Mouse (Mus musculus) forebrain, embryonic 12.5 days (tissue): Measurements from ENCODE around the gene Trappc6a. TPM values are rescaled to one million over a fixed set of nuclear protein-coding genes. Genes with fewer than 3 reads are reported as not detected.

Source experiments
- ATAC-seq: fragments of 200-750 bp; cut with Nextera tagmentation; 2 replicates; pipeline ENCODE4 v1.8.0; 2017; ENCODE audit warnings: moderate TSS enrichment; ENCODE audit not compliant: low FRiP score
- H3K27ac ChIP-seq: fragments of 300-500 bp; sonication (generic); 2 replicates; pipeline ENCODE4 v1.5.1; 2016; ENCODE audit warnings: mild to moderate bottlenecking
- H3K27me3 ChIP-seq: fragments of 300-500 bp; sonication (generic); 2 replicates; pipeline ENCODE4 v1.6.1; 2016; ENCODE audit warnings: mild to moderate bottlenecking
- H3K36me3 ChIP-seq: fragments of 300-500 bp; sonication (generic); replicated peaks from 2 replicates; pipeline ENCODE4 v1.6.1; 2016; ENCODE audit warnings: mild to moderate bottlenecking
- H3K4me1 ChIP-seq: fragments of 300-500 bp; sonication (generic); 2 replicates; pipeline ENCODE4 v1.6.1; 2016
- H3K4me2 ChIP-seq: fragments of 300-500 bp; sonication (generic); 2 replicates; pipeline ENCODE4 v1.6.1; 2016; ENCODE audit warnings: mild to moderate bottlenecking, moderate library complexity
- H3K4me3 ChIP-seq: fragments of 300-500 bp; sonication (generic); replicated peaks from 2 replicates; pipeline ENCODE4 v1.5.1; 2016; ENCODE audit warnings: mild to moderate bottlenecking
- H3K9ac ChIP-seq: fragments of 300-500 bp; sonication (generic); 2 replicates; pipeline ENCODE4 v1.6.1; 2016; ENCODE audit warnings: mild to moderate bottlenecking
- H3K9me3 ChIP-seq: fragments of 300-500 bp; sonication (generic); 2 replicates; pipeline ENCODE4 v1.6.1; 2016
- WGBS: fragments of 180-500 bp; shearing (Covaris S2); methylation state at CpG from one replicate; pipeline ENCODE4 v1.1.7; 2016; 5-methylcytosine and 5-hydroxymethylcytosine counted together
- polyA plus RNA-seq: library from polyadenylated mRNA; unstranded; fragments of >200 nt; fragmentation: Nextera tagmentation; extraction: Ambion mirVana; gene quantifications from 2 replicates; pipeline ENCODE4 v1.2.1, GENCODE M21; 2016

Trappc6a gene
- polyA plus RNA-seq, 1 experiment from 2014 or later, result 43.6 TPM

GRCm38 (mm10) chr7:19540771-19541566 lies 32.8 kb downstream of the Trappc6a start:
- no peak for ATAC-seq
- no peaks in the 10 kb centered on the region for H3K27me3 ChIP-seq
- H3K27ac ChIP-seq, result peak overlapping the region; percentile 63; the same call in 1 of the 2 replicates
- H3K4me2 ChIP-seq, result no peak overlapping the region
- 98% methylated on average over 2 of the region's 2 CpGs for WGBS
- no peak overlapping the region for H3K4me3 ChIP-seq
- no peaks in the 10 kb centered on the region for H3K36me3 ChIP-seq
- peaks cover 22% of the 10 kb centered on the region for H3K4me1 ChIP-seq
- H3K9me3 ChIP-seq, result no peaks in the 10 kb centered on the region
- no peak overlapping the region for H3K9ac ChIP-seq

GRCm38 (mm10) chr7:19541681-19542154 lies 33.5 kb downstream of the Trappc6a start:
- Histone ChIP-seq H3K27ac (peak overlapping the region; percentile 63; the same call in 1 of the 2 replicates), H3K9me3 (no peaks in the 10 kb centered on the region), H3K4me1 (peaks cover 22% of the 10 kb centered on the region), H3K9ac (no peak overlapping the region), H3K4me2 (no peak overlapping the region; the same call in 1 of the 2 replicates), H3K27me3 (no peaks in the 10 kb centered on the region), H3K36me3 (no peaks in the 10 kb centered on the region), H3K4me3 (no peak overlapping the region)
- 72% methylated on average over 7 of the region's 7 CpGs for WGBS
- peak; percentile 63; the same call in 1 of the 2 replicates for ATAC-seq

- H3K4me1 ChIP-seq, result peaks cover 22% of the 10 kb centered on the region
- H3K27me3 ChIP-seq, result no peaks in the 10 kb centered on the region
- H3K9me3 ChIP-seq, result no peaks in the 10 kb centered on the region
- peak overlapping the region; percentile 1; the same call in 1 of the 2 replicates for H3K4me2 ChIP-seq
- no peaks in the 10 kb centered on the region for H3K36me3 ChIP-seq
- ATAC-seq, result peak; percentile 86
- no peak overlapping the region for H3K4me3 ChIP-seq
- WGBS, result 52% methylated on average over 8 of the region's 8 CpGs
- H3K27ac ChIP-seq, result peak overlapping the region; percentile 63
- H3K9ac ChIP-seq, result no peak overlapping the region
Observed at GRCm38 (mm10) chr7:19542155-19542691, 34.0 kb downstream of the Trappc6a start.

GRCm38 (mm10) chr7:19543584-19543983 lies 35.4 kb downstream of the Trappc6a start:
- no peak for ATAC-seq

GRCm38 (mm10) chr7:19546007-19546406 lies 37.8 kb downstream of the Trappc6a start:
- H3K27me3 ChIP-seq, result no peaks in the 10 kb centered on the region
- ATAC-seq, result no peak
- H3K4me2 ChIP-seq, result no peak overlapping the region
- H3K4me1 ChIP-seq, result peaks cover 25% of the 10 kb centered on the region
- no peak overlapping the region for H3K4me3 ChIP-seq
- 80% methylated on average over 3 of the region's 3 CpGs for WGBS
- H3K27ac ChIP-seq, result no peak overlapping the region
- no peaks in the 10 kb centered on the region for H3K9me3 ChIP-seq
- H3K9ac ChIP-seq, result no peak overlapping the region
- H3K36me3 ChIP-seq, result no peaks in the 10 kb centered on the region

More at GRCm38 (mm10) chr7:19543584-19543983, 35.4 kb downstream of the Trappc6a start:
- Histone ChIP-seq H3K9ac (no peak overlapping the region), H3K4me2 (no peak overlapping the region), H3K27me3 (no peaks in the 10 kb centered on the region), H3K36me3 (no peaks in the 10 kb centered on the region), H3K4me3 (no peak overlapping the region), H3K27ac (no peak overlapping the region), H3K4me1 (peaks cover 29% of the 10 kb centered on the region), H3K9me3 (no peaks in the 10 kb centered on the region)
- 57% methylated on average over 6 of the region's 6 CpGs for WGBS

- H3K9ac ChIP-seq, result no peak overlapping the region
- 70% methylated on average over 2 of the region's 2 CpGs for WGBS
- H3K4me3 ChIP-seq, result no peak overlapping the region
- ATAC-seq, result no peak
- peaks cover 12% of the 10 kb centered on the region for H3K4me1 ChIP-seq
- peaks cover 2% of the 10 kb centered on the region for H3K36me3 ChIP-seq
- H3K27ac ChIP-seq, result no peak overlapping the region
- no peak overlapping the region for H3K4me2 ChIP-seq
- H3K9me3 ChIP-seq, result no peaks in the 10 kb centered on the region
- H3K27me3 ChIP-seq, result no peaks in the 10 kb centered on the region
Observed at GRCm38 (mm10) chr7:19547344-19547969, 39.3 kb downstream of the Trappc6a start.

GRCm38 (mm10) chr7:19549394-19549793 lies 41.2 kb downstream of the Trappc6a start:
- Histone ChIP-seq H3K27me3 (no peaks in the 10 kb centered on the region), H3K9ac (no peak overlapping the region), H3K4me1 (peaks cover 9% of the 10 kb centered on the region), H3K4me2 (no peak overlapping the region), H3K4me3 (no peak overlapping the region), H3K9me3 (no peaks in the 10 kb centered on the region), H3K27ac (no peak overlapping the region), H3K36me3 (peaks cover 20% of the 10 kb centered on the region)
- ATAC-seq, result no peak
- WGBS, result 92% methylated on average over 10 of the region's 10 CpGs

- Histone ChIP-seq H3K36me3 (peaks cover 31% of the 10 kb centered on the region), H3K4me2 (no peak overlapping the region), H3K27ac (no peak overlapping the region), H3K9me3 (no peaks in the 10 kb centered on the region), H3K4me3 (no peak overlapping the region), H3K4me1 (peaks cover 12% of the 10 kb centered on the region; the same call in 1 of the 2 replicates), H3K27me3 (no peaks in the 10 kb centered on the region), H3K9ac (no peak overlapping the region)
- no peak for ATAC-seq
- 93% methylated on average over 5 of the region's 5 CpGs for WGBS
Observed at GRCm38 (mm10) chr7:19551634-19552033, 43.4 kb downstream of the Trappc6a start.

GRCm38 (mm10) chr7:19552443-19552842 lies 44.2 kb downstream of the Trappc6a start:
- Histone ChIP-seq H3K9me3 (no peaks in the 10 kb centered on the region), H3K4me3 (no peak overlapping the region), H3K9ac (no peak overlapping the region), H3K4me1 (peaks cover 12% of the 10 kb centered on the region; the same call in 1 of the 2 replicates), H3K27ac (no peak overlapping the region), H3K36me3 (peaks cover 32% of the 10 kb centered on the region), H3K4me2 (no peak overlapping the region), H3K27me3 (no peaks in the 10 kb centered on the region)
- ATAC-seq, result no peak
- 85% methylated on average over 2 of the region's 2 CpGs for WGBS

GRCm38 (mm10) chr7:19554168-19554567 lies 46.0 kb downstream of the Trappc6a start:
- 89% methylated on average over 1 of the region's 1 CpGs for WGBS
- H3K36me3 ChIP-seq, result peaks cover 40% of the 10 kb centered on the region

GRCm38 (mm10) chr7:19557086-19557485 lies 48.9 kb downstream of the Trappc6a start:
- WGBS, result 97% methylated on average over 2 of the region's 2 CpGs
- ATAC-seq, result no peak
- H3K4me3 ChIP-seq, result no peak overlapping the region
- no peaks in the 10 kb centered on the region for H3K9me3 ChIP-seq
- H3K4me2 ChIP-seq, result no peak overlapping the region
- peaks cover 42% of the 10 kb centered on the region for H3K4me1 ChIP-seq
- H3K36me3 ChIP-seq, result peaks cover 40% of the 10 kb centered on the region
- no peaks in the 10 kb centered on the region for H3K27me3 ChIP-seq
- H3K27ac ChIP-seq, result no peak overlapping the region
- no peak overlapping the region for H3K9ac ChIP-seq

More at GRCm38 (mm10) chr7:19554168-19554567, 46.0 kb downstream of the Trappc6a start:
- Histone ChIP-seq H3K9ac (no peak overlapping the region), H3K27ac (no peak overlapping the region), H3K27me3 (no peaks in the 10 kb centered on the region), H3K4me3 (no peak overlapping the region), H3K4me2 (no peak overlapping the region), H3K9me3 (no peaks in the 10 kb centered on the region), H3K4me1 (peaks cover 18% of the 10 kb centered on the region)
- no peak for ATAC-seq
